Mouse (Mus musculus) forebrain, embryonic 14.5 days (tissue): ENCODE measurements around the gene Art4. TPM values are rescaled to one million over a fixed set of nuclear protein-coding genes. Genes with fewer than 3 reads are reported as not detected.

Experiments
- ATAC-seq: fragments of 200-750 bp; cut with Nextera tagmentation; 2 replicates; pipeline ENCODE4 v1.8.0; 2017; ENCODE audit warnings: mild to moderate bottlenecking, moderate library complexity
- DNase-seq: peaks from one replicate; pipeline ENCODE4 v3.0.0-alpha.2; 2015; ENCODE audit warnings: low spot score
- H3K27ac ChIP-seq: fragments of 300-500 bp; sonication (generic); 2 replicates; pipeline ENCODE4 v1.5.1; 2014; ENCODE audit warnings: low read depth, mild to moderate bottlenecking, control low read depth, low read length, moderate library complexity
- H3K27me3 ChIP-seq: fragments of 300-500 bp; sonication (generic); replicated peaks from 2 replicates; pipeline ENCODE4 v1.6.1; 2014; ENCODE audit warnings: low read length, control low read depth, mixed read lengths; ENCODE audit not compliant: control insufficient read depth, insufficient read depth
- H3K36me3 ChIP-seq: fragments of 300-500 bp; sonication (generic); 2 replicates; pipeline ENCODE4 v1.6.1; 2014; ENCODE audit warnings: low read length, control low read depth; ENCODE audit not compliant: control insufficient read depth, insufficient read depth
- H3K4me1 ChIP-seq: fragments of 300-500 bp; sonication (generic); 2 replicates; pipeline ENCODE4 v1.6.1; 2014; ENCODE audit warnings: antibody characterized with exemption, low read length, control low read depth; ENCODE audit not compliant: control insufficient read depth, insufficient read depth
- H3K4me2 ChIP-seq: fragments of 300-500 bp; sonication (generic); 2 replicates; pipeline ENCODE4 v1.6.1; 2014; ENCODE audit warnings: mild to moderate bottlenecking, control low read depth, low read length
- H3K4me3 ChIP-seq: fragments of 300-500 bp; sonication (generic); 2 replicates; pipeline ENCODE4 v1.5.1; 2014; ENCODE audit warnings: low read depth, low read length, control low read depth
- H3K9ac ChIP-seq: fragments of 300-500 bp; sonication (generic); 2 replicates; pipeline ENCODE4 v1.6.1; 2014; ENCODE audit warnings: mild to moderate bottlenecking, low read length, control low read depth, moderate library complexity
- H3K9me3 ChIP-seq: fragments of 300-500 bp; sonication (generic); replicated peaks from 2 replicates; pipeline ENCODE4 v1.6.1; 2016; ENCODE audit warnings: low read length, control low read depth, mixed read lengths; ENCODE audit not compliant: control insufficient read depth
- WGBS: fragments of 180-500 bp; shearing (Covaris S2); extraction: QIAGEN DNeasy Blood & Tissue Kit; methylation state at CpG from one replicate; pipeline ENCODE4 v1.1.7; 2014; 5-methylcytosine and 5-hydroxymethylcytosine counted together
- polyA plus RNA-seq: library from polyadenylated mRNA; unstranded; fragments of >200 nt; fragmentation: Nextera tagmentation; extraction: Ambion mirVana; gene quantifications from 2 replicates; pipeline ENCODE4 v1.2.1, GENCODE M21; 2014

Gene Art4
- polyA plus RNA-seq, 1 experiment from 2014 or later = not detected

GRCm38 (mm10) chr6:136856071-136856636 is 1.4 kb downstream of the Art4 start:
- Histone ChIP-seq H3K4me3 (no peak overlapping the region), H3K27ac (no peak overlapping the region), H3K4me1 (no peaks in the 10 kb centered on the region), H3K27me3 (no peaks in the 10 kb centered on the region), H3K9me3 (no peaks in the 10 kb centered on the region), H3K36me3 (no peaks in the 10 kb centered on the region), H3K4me2 (no peak overlapping the region), H3K9ac (no peak overlapping the region)
- WGBS = 55% methylated on average over 14 of the region's 14 CpGs
- DNase-seq (no peak), ATAC-seq (no peak)

GRCm38 (mm10) chr6:136855183-136855582 is 2.4 kb downstream of the Art4 start:
- Histone ChIP-seq H3K27me3 (no peaks in the 10 kb centered on the region), H3K4me3 (no peak overlapping the region), H3K4me2 (no peak overlapping the region), H3K27ac (no peak overlapping the region), H3K9ac (no peak overlapping the region), H3K9me3 (no peaks in the 10 kb centered on the region), H3K4me1 (no peaks in the 10 kb centered on the region), H3K36me3 (no peaks in the 10 kb centered on the region)
- WGBS = 83% methylated on average over 2 of the region's 2 CpGs
- no peak for ATAC-seq
- DNase-seq = no peak

GRCm38 (mm10) chr6:136854361-136854781 is 3.2 kb downstream of the Art4 start:
- H3K4me1 ChIP-seq = no peaks in the 10 kb centered on the region
- H3K4me3 ChIP-seq = no peak overlapping the region
- DNase-seq = no peak
- ATAC-seq = no peak
- H3K36me3 ChIP-seq = no peaks in the 10 kb centered on the region
- no peak overlapping the region for H3K9ac ChIP-seq
- no peak overlapping the region for H3K4me2 ChIP-seq
- 93% methylated on average over 11 of the region's 11 CpGs for WGBS
- no peaks in the 10 kb centered on the region for H3K27me3 ChIP-seq
- no peaks in the 10 kb centered on the region for H3K9me3 ChIP-seq
- H3K27ac ChIP-seq = no peak overlapping the region

- no peak for ATAC-seq
- DNase-seq = peak; percentile 8
- Histone ChIP-seq H3K4me1 (no peaks in the 10 kb centered on the region), H3K27ac (no peak overlapping the region), H3K27me3 (no peaks in the 10 kb centered on the region), H3K9me3 (no peaks in the 10 kb centered on the region), H3K9ac (no peak overlapping the region), H3K4me2 (no peak overlapping the region), H3K36me3 (no peaks in the 10 kb centered on the region), H3K4me3 (no peak overlapping the region)
- 61% methylated on average over 3 of the region's 3 CpGs for WGBS
Observed at GRCm38 (mm10) chr6:136852762-136853161, 4.8 kb downstream of the Art4 start.

GRCm38 (mm10) chr6:136852348-136852747 is 5.2 kb downstream of the Art4 start:
- no peaks in the 10 kb centered on the region for H3K9me3 ChIP-seq
- ATAC-seq = no peak
- no peak overlapping the region for H3K9ac ChIP-seq
- no peak overlapping the region for H3K4me2 ChIP-seq
- no peaks in the 10 kb centered on the region for H3K27me3 ChIP-seq
- no peaks in the 10 kb centered on the region for H3K4me1 ChIP-seq
- no peak overlapping the region for H3K27ac ChIP-seq
- no peaks in the 10 kb centered on the region for H3K36me3 ChIP-seq
- DNase-seq = no peak
- H3K4me3 ChIP-seq = no peak overlapping the region
- 69% methylated on average over 4 of the region's 4 CpGs for WGBS

GRCm38 (mm10) chr6:136850267-136850666 is 7.3 kb downstream of the Art4 start:
- ATAC-seq (no peak), DNase-seq (no peak)
- no peaks in the 10 kb centered on the region for H3K27me3 ChIP-seq
- H3K4me2 ChIP-seq = no peak overlapping the region
- H3K27ac ChIP-seq = no peak overlapping the region
- no peaks in the 10 kb centered on the region for H3K9me3 ChIP-seq
- no peak overlapping the region for H3K4me3 ChIP-seq
- no peaks in the 10 kb centered on the region for H3K4me1 ChIP-seq
- H3K36me3 ChIP-seq = no peaks in the 10 kb centered on the region
- H3K9ac ChIP-seq = no peak overlapping the region
- WGBS = 86% methylated on average over 6 of the region's 6 CpGs

- DNase-seq (no peak), ATAC-seq (no peak)
- H3K4me3 ChIP-seq = no peak overlapping the region
- WGBS = 89% methylated on average over 5 of the region's 5 CpGs
- H3K36me3 ChIP-seq = no peaks in the 10 kb centered on the region
- no peak overlapping the region for H3K4me2 ChIP-seq
- H3K9ac ChIP-seq = no peak overlapping the region
- H3K27me3 ChIP-seq = no peaks in the 10 kb centered on the region
- no peak overlapping the region for H3K27ac ChIP-seq
- H3K9me3 ChIP-seq = no peaks in the 10 kb centered on the region
- no peaks in the 10 kb centered on the region for H3K4me1 ChIP-seq
Observed at GRCm38 (mm10) chr6:136848971-136849370, 8.6 kb downstream of the Art4 start.

- no peaks in the 10 kb centered on the region for H3K36me3 ChIP-seq
- no peaks in the 10 kb centered on the region for H3K4me1 ChIP-seq
- no peak overlapping the region for H3K27ac ChIP-seq
- no peak for DNase-seq
- H3K4me2 ChIP-seq = no peak overlapping the region
- no peaks in the 10 kb centered on the region for H3K27me3 ChIP-seq
- 87% methylated on average over 8 of the region's 8 CpGs for WGBS
- H3K9ac ChIP-seq = no peak overlapping the region
- H3K4me3 ChIP-seq = no peak overlapping the region
- ATAC-seq = no peak
- no peaks in the 10 kb centered on the region for H3K9me3 ChIP-seq
Observed at GRCm38 (mm10) chr6:136848399-136848798, 9.1 kb downstream of the Art4 start.

- DNase-seq = no peak
- 20% methylated on average over 2 of the region's 2 CpGs for WGBS
Observed at GRCm38 (mm10) chr6:136847790-136848189, 9.7 kb downstream of the Art4 start.

More at GRCm38 (mm10) chr6:136847790-136848189, 9.7 kb downstream of the Art4 start:
- H3K4me1 ChIP-seq = no peaks in the 10 kb centered on the region
- H3K9ac ChIP-seq = no peak overlapping the region
- H3K9me3 ChIP-seq = no peaks in the 10 kb centered on the region
- H3K4me2 ChIP-seq = no peak overlapping the region
- no peaks in the 10 kb centered on the region for H3K27me3 ChIP-seq
- no peak overlapping the region for H3K27ac ChIP-seq
- no peak overlapping the region for H3K4me3 ChIP-seq
- H3K36me3 ChIP-seq = no peaks in the 10 kb centered on the region
- no peak for ATAC-seq
